Mouse (Mus musculus) liver, adult 2 months (tissue): Measurements from ENCODE around the gene Klhl31. TPM values are rescaled to one million over a fixed set of nuclear protein-coding genes. Genes with fewer than 3 reads are reported as not detected.

ENCODE experiments used
- DNase-seq: peaks from one replicate; pipeline ENCODE4 v3.0.0-alpha.2; 2011; ENCODE audit warnings: low read depth, low spot score; ENCODE audit errors: extremely low read depth
- H3K27ac ChIP-seq: fragments of 200-500 bp; replicated peaks from 2 replicates; pipeline ENCODE4 v1.5.1; 2012; ENCODE audit warnings: low read depth, mild to moderate bottlenecking, control low read depth, inconsistent platforms, low read length; ENCODE audit not compliant: insufficient read depth
- H3K27me3 ChIP-seq: fragments of 200-500 bp; 2 replicates; pipeline ENCODE4 v1.6.1; 2012; ENCODE audit warnings: mild to moderate bottlenecking, moderate library complexity, low read length, inconsistent platforms; ENCODE audit not compliant: control insufficient read depth, insufficient read depth
- H3K36me3 ChIP-seq: fragments of 200-500 bp; 2 replicates; pipeline ENCODE4 v1.6.1; 2012; ENCODE audit warnings: low read length, inconsistent platforms; ENCODE audit not compliant: control insufficient read depth, insufficient read depth
- H3K4me1 ChIP-seq: fragments of 200-500 bp; 2 replicates; pipeline ENCODE4 v1.6.1; 2011; ENCODE audit warnings: low read length; ENCODE audit not compliant: control insufficient read depth, insufficient read depth
- H3K4me3 ChIP-seq: fragments of 200-500 bp; 2 replicates; pipeline ENCODE4 v1.5.1; 2011; ENCODE audit warnings: low read depth, mild to moderate bottlenecking, control low read depth, low read length, moderate library complexity; ENCODE audit not compliant: insufficient read depth
- H3K79me2 ChIP-seq: fragments of 200-500 bp; 2 replicates; pipeline ENCODE4 v1.6.1; 2012; ENCODE audit warnings: inconsistent platforms, mild to moderate bottlenecking, low read length, moderate library complexity; ENCODE audit not compliant: control insufficient read depth, insufficient read depth
- H3K9ac ChIP-seq: fragments of 200-500 bp; 2 replicates; pipeline ENCODE4 v1.6.1; 2012; ENCODE audit warnings: low read depth, mild to moderate bottlenecking, control low read depth, inconsistent platforms, low read length
- CTCF ChIP-seq: fragments of 200-500 bp; IDR thresholded peaks from 2 replicates; pipeline ENCODE4 v1.5.1; 2011; ENCODE audit warnings: low read depth, low read length, control low read depth
- POLR2A ChIP-seq: fragments of 200-500 bp; IDR thresholded peaks from 2 replicates; pipeline ENCODE4 v1.6.1; 2011; ENCODE audit warnings: low read length, control low read depth; ENCODE audit not compliant: insufficient read depth; ENCODE audit errors: extremely low read depth
- WGBS: fragments of 180-500 bp; shearing (Covaris S2); methylation state at CpG from one replicate; pipeline ENCODE4 v1.1.7; 2018; 5-methylcytosine and 5-hydroxymethylcytosine counted together
- polyA plus RNA-seq: library from polyadenylated mRNA; depleted of rRNA; stranded (reverse); fragments of >200 nt; gene quantifications from 2 replicates; pipeline ENCODE4 v1.2.3, GENCODE M21; 2012
- total RNA-seq: library from RNA; depleted of rRNA; stranded (reverse); fragments of >200 nt; gene quantifications from 2 replicates; pipeline ENCODE4 v1.2.3, GENCODE M21; 2014

The Klhl31 gene
- total and polyA plus RNA-seq, 2 experiments: 0.18 TPM; not detected in 1

- no peak overlapping the region for H3K9ac ChIP-seq
- H3K4me3 ChIP-seq: no peak overlapping the region
- no peaks in the 10 kb centered on the region for H3K36me3 ChIP-seq
- peak; percentile 30 for DNase-seq
- no peak overlapping the region for H3K27ac ChIP-seq
- no peaks in the 10 kb centered on the region for H3K27me3 ChIP-seq
- no peaks in the 10 kb centered on the region for H3K79me2 ChIP-seq
- TF ChIP-seq POLR2A (no peak), CTCF (peak; percentile 58; the same call in 1 of the 2 replicates)
- H3K4me1 ChIP-seq: no peaks in the 10 kb centered on the region
These were observed 25.5 kb upstream of the Klhl31 start for GRCm38 (mm10) chr9:77610811-77611210.

GRCm38 (mm10) chr9:77612349-77612748 lies 24.0 kb upstream of the Klhl31 start:
- no peaks in the 10 kb centered on the region for H3K79me2 ChIP-seq
- no peak overlapping the region for H3K27ac ChIP-seq
- no peaks in the 10 kb centered on the region for H3K27me3 ChIP-seq
- H3K36me3 ChIP-seq: no peaks in the 10 kb centered on the region
- no peak for DNase-seq
- H3K4me3 ChIP-seq: no peak overlapping the region
- H3K4me1 ChIP-seq: no peaks in the 10 kb centered on the region
- TF ChIP-seq POLR2A (no peak), CTCF (no peak)
- H3K9ac ChIP-seq: no peak overlapping the region
- 69% methylated on average over 4 of the region's 4 CpGs for WGBS

- Histone ChIP-seq H3K79me2 (no peaks in the 10 kb centered on the region), H3K27me3 (no peaks in the 10 kb centered on the region)
- 77% methylated on average over 4 of the region's 4 CpGs for WGBS
These were observed 20.4 kb upstream of the Klhl31 start for GRCm38 (mm10) chr9:77615868-77616267.

GRCm38 (mm10) chr9:77616796-77617195 lies 19.5 kb upstream of the Klhl31 start:
- no peaks in the 10 kb centered on the region for H3K79me2 ChIP-seq
- H3K27me3 ChIP-seq: no peaks in the 10 kb centered on the region
- H3K27ac ChIP-seq: no peak overlapping the region
- H3K4me1 ChIP-seq: peaks cover 7% of the 10 kb centered on the region; the same call in 1 of the 2 replicates
- 80% methylated on average over 4 of the region's 4 CpGs for WGBS
- no peak overlapping the region for H3K9ac ChIP-seq
- no peaks in the 10 kb centered on the region for H3K36me3 ChIP-seq
- H3K4me3 ChIP-seq: no peak overlapping the region
- no peak for DNase-seq
- TF ChIP-seq POLR2A: no peak
- no peak for TF ChIP-seq CTCF

More at GRCm38 (mm10) chr9:77615868-77616267, 20.4 kb upstream of the Klhl31 start:
- TF ChIP-seq CTCF: no peak
- TF ChIP-seq POLR2A: no peak
- Histone ChIP-seq H3K36me3 (no peaks in the 10 kb centered on the region), H3K4me3 (no peak overlapping the region), H3K27ac (no peak overlapping the region), H3K4me1 (peaks cover 7% of the 10 kb centered on the region; the same call in 1 of the 2 replicates), H3K9ac (no peak overlapping the region)
- DNase-seq: no peak

GRCm38 (mm10) chr9:77617751-77618150 lies 18.5 kb upstream of the Klhl31 start:
- H3K79me2 ChIP-seq: no peaks in the 10 kb centered on the region
- H3K9ac ChIP-seq: no peak overlapping the region
- no peak overlapping the region for H3K27ac ChIP-seq
- H3K4me1 ChIP-seq: peaks cover 7% of the 10 kb centered on the region; the same call in 1 of the 2 replicates
- DNase-seq: no peak
- TF ChIP-seq CTCF (no peak), POLR2A (no peak)
- WGBS: 76% methylated on average over 6 of the region's 6 CpGs
- no peaks in the 10 kb centered on the region for H3K27me3 ChIP-seq
- H3K4me3 ChIP-seq: no peak overlapping the region
- no peaks in the 10 kb centered on the region for H3K36me3 ChIP-seq

GRCm38 (mm10) chr9:77618392-77618791 lies 17.9 kb upstream of the Klhl31 start:
- no peaks in the 10 kb centered on the region for H3K27me3 ChIP-seq
- TF ChIP-seq CTCF: no peak
- no peak for TF ChIP-seq POLR2A
- H3K27ac ChIP-seq: no peak overlapping the region
- H3K4me1 ChIP-seq: peaks cover 7% of the 10 kb centered on the region; the same call in 1 of the 2 replicates
- peak; percentile 27 for DNase-seq
- no peaks in the 10 kb centered on the region for H3K36me3 ChIP-seq
- WGBS: 20% methylated on average over 2 of the region's 2 CpGs
- no peaks in the 10 kb centered on the region for H3K79me2 ChIP-seq
- no peak overlapping the region for H3K4me3 ChIP-seq
- H3K9ac ChIP-seq: no peak overlapping the region
